Mouse (Mus musculus) CD8-positive naive resting alpha-beta T cell, adult 2 months (primary cell): ENCODE results near the gene Rps3.

Experiments
- DNase-seq, 2 experiments: peaks; one replicate each; pipeline ENCODE4 v3.0.0; 2022; ENCODE audit warnings: low read depth in 2 of 2, low spot score in 2 of 2

Gene Rps3

GRCm38 (mm10) chr7:99444012-99444411 lies 39.5 kb downstream of the Rps3 start:
- peak; percentile 19 to 23 for DNase-seq

GRCm38 (mm10) chr7:99443164-99443563 lies 40.4 kb downstream of the Rps3 start:
- DNase-seq, result no peak

DNA sequence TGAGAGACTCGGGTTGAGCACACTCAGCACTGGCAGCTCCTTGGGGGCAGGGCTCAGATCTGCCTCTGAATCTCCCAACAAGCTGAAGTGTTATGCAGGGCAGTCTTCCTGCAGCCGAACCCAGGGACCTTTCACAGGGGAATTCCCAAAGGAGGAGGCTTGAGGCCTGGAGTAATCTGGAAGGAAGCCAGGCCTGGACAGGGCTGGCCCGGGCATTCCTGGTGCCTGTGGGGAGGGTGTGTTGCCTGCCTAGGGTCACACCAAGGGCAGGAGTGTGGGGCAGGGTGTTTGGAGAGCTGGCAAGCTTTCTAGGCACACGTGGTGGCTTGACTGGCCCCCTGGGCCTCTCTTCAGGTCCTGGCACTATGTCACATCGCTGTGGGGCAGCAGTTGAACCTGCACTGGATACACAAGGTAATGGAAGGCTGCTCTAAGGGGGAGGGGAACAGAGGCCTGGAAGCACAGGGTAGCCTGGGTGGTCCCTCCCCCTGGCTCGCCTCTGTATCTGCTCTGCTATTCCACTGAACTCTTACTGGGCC lies 41.9 kb downstream of the Rps3 start:
- no peak for DNase-seq

- no peak for DNase-seq
Observed at GRCm38 (mm10) chr7:99438881-99439280, 44.7 kb downstream of the Rps3 start.

DNA sequence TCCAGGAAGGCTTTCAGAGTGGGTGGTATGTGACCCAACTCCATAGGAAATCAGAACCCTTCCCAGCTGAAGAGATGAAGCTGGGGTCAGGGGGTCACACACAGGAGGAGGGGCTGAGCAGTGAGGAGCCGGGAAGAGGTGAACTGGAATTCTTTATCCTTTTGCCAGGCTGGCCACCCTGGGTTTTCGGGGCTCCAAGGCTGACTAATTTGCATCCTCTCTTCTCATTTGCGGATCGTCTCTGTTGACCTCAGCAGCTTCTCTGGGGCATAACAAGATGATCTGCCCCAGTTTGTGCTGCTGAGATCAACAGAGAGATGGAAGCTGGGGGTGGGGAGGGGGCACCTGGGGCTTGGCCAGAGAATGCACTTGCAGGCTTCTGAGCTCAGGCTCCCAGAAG lies 47.0 kb downstream of the Rps3 start:
- no peak for DNase-seq

DNA sequence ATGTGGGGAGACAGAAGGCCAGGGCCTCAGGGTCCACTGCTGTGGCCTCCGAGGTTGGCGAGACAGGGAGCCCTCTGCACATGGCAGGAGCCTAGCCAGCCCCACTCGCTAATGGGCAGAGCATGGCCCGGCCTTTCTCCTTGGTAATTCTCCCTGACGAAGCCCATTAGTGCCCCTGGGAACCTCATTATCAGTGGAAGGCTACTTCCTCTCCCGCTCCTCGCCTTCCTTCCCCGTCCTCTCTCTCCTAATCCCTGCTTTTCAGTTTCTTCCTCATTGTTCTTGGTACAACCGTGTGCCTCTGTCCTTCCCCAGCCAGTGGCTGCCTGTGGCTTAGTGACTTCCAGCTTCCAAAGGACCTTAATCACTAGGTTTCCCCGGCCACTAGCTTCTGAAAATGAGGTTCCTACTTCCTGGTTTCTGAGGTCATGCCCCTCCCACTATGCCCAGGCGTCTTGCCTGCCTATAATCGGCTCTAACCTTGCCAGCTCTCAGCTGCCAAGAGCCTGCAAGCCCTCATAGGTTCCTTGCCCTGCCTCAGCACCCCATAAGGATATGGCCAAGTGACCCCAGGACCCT lies 48.8 kb downstream of the Rps3 start:
- no peak for DNase-seq

GRCm38 (mm10) chr7:99432863-99433262 lies 50.7 kb downstream of the Rps3 start:
- no peak for DNase-seq

DNA sequence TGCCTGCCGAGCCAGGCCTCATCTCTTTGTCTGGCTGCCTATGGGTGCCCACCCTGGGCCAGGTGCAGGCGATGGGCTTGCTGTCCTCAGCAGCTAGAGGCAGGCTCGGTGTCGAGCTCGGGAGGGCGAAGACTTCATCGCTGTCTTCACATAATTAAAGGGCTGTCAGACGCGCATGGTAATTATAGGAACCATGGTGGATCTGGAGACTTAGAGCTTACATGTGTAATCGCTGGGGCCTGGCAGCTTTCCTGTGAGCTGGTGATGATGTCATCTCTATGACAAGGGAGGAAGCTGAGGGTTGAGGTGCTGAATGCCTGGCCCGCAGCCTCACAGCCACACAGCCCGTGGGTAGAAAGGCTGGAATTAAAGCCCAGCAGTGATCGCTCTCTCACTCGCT lies 51.3 kb downstream of the Rps3 start:
- DNase-seq, result no peak

DNA sequence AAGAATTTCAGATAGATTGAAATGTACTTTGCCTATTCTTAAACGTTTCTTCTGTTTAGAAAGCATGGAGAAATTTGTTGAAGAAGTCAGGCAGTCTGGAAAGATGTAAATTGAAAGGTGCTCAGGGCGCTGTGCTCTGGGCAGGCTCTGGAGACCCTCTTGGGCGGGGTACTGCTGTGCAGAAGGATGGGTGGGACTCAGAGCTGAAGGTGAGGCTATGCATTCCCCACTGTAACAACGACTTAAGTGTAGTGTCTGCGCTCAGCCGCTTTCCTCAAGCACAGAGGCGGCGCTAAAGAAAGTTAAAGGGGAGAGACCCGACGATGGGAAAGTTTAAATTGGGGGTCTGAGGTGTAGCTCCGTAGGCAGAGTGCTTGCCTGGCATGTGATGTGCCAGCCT lies 53.3 kb downstream of the Rps3 start:
- no peak for DNase-seq

DNA sequence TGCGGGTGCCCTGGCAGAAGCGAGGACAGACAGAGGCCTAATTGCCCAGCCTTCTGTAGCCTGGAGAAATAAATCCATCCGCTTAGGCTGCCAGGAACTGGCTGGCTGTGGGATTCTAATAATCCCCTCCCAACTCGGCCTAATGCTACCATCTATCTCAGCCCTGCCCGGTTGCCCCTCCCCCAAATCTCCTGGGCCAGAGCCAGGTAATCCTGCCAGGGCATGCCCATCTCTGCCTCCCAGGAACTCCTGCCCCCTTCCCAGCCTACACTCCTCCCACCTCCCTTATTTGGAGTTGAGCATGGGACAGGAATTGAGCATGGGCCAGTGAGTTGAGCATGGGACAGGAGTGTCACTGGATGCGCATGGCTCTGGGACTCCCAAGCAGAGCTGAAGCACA lies 53.8 kb downstream of the Rps3 start:
- no peak for DNase-seq

DNA sequence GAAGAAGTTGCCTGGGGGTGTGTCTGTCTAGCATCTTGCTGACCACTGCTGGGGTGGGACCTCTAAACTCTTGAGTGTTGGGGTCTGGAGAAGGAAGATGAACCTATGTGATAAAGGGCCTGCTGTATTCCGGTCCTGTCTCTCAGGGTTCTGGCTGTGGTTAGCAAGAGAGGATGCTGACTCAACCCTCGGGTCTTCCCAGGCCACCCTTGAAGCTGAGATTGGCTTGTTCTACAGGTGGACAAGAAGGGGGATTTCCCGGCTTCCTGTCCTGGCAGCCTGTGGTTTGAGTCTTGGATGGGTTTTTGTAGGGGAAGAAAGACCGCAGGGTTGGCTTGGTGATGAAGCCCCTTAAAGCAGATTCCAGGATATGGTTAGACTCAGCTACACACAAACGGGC lies 54.7 kb downstream of the Rps3 start:
- no peak for DNase-seq

DNA sequence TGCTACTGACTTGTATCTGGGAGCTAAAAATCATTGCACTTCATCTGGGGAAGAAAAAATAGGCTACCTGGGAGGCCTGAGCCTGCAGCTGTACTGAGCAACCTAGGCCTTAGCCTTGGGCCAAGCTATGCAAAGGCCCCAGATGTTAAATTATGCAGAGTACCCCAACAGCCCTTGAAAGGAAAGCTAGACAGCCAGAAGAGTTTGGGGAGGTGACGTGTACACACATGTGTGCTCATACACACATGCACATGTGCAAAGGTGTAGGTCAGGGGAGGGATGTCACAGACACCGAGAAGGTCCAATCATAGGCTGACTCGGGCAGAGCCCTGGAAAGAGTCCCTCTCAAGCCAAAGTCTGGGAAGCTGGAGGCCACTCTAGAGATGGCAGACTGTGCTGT lies 55.6 kb downstream of the Rps3 start:
- DNase-seq, result no peak
